Mouse (Mus musculus) bone marrow macrophage, adult 2 months (primary cell): ENCODE measurements around the gene Agpat1.

ENCODE experiments used
- CTCF ChIP-seq: IDR thresholded peaks from 2 replicates; pipeline ENCODE4 v1.5.1; 2012; ENCODE audit warnings: low read depth, mild to moderate bottlenecking, low read length, moderate library complexity
- POLR2A ChIP-seq: IDR thresholded peaks from 2 replicates; pipeline ENCODE4 v1.6.1; 2012; ENCODE audit warnings: mild to moderate bottlenecking, low read depth, low read length, borderline replicate concordance

DNA sequence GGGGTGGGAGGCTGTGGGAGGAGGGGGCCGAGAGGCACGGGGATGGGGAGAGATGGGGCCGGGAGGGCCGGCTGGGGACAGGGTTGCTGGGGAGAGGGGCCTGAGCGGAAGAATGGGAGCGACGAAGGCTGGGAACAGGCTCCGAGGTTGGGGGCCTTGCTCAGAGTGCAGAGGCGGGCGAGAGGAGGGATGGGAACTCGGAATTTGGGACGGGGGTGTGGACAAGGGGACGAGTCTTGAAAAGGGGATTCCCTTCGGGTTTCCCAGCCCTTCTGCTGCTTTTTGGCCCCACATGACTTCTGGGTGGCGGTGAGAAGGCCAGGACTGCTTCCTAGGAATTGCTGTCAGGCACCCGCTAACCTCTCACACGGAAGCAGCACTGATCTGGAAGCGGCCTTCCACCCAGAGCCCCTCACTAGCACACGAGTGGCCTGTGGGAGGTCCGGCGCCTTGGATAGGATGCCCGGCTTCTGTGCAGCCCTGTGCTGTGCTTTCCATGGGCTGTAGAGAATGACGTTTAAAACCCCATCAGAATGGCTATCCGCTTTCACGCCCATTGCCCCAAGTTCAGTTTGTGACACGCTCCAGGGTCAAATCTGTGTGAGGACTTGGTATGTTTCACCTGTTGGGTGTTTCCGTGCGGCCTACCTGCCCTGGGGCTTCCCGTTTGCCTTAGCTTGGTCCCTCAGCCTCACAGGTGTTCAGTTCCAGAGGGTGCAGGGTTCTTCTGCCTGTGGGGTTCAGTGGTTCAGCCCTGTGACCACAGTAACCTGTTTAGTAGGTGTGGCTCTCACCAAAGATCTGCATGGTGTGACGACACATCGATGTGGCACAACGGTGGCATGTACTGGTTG is 2.4 kb downstream of the Agpat1 start:
- TF ChIP-seq CTCF (no peak), POLR2A (no peak)
